ENCODE assay signal across 8 mouse cellular contexts in the genomic region with DNA sequence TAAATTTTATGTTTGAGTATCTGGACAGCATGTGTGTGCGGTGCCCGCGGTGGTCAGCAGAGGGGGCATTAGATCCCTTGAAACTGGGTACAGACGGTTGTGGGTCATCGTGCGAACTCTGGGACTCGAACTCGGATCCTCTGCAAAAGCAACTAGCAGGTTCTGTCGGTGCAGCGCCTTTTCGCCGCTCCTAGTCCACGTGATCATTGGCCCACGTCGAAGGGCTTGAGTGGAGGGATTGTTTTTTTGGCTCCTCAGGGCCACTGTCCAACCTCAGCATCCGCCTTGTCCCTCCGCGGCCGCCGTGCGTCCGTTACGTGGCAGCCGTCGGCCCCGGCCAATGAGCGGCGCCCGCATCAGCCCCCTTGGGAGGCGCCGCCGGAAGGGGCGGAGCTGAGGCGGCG. TPM values are rescaled to one million over a fixed set of nuclear protein-coding genes. Genes with fewer than 3 reads are reported as not detected.
DNase-seq lines count a peak whose midpoint lies in the region; ATAC-seq lines count a peak whose summit lies in the region.

A gene (plus strand): TSS at position 313 of the 404 bp plus-strand sequence.

- peak within 1 kb of the TSS; percentile 85 for H3K4me2 ChIP-seq in forebrain, embryonic 14.5 days (ENCODE audit: low read length)
- H3K4me2 ChIP-seq in neural tube, embryonic 15.5 days, result peak within 1 kb of the TSS; percentile 83

- peaks cover 12% of the 10 kb centered on the region for H3K4me1 ChIP-seq in forebrain, embryonic 14.5 days (ENCODE audit: control insufficient read depth, insufficient read depth, low read length)
- peaks cover 28% of the 10 kb centered on the region for H3K4me1 ChIP-seq in neural tube, embryonic 15.5 days

- WGBS in forebrain, embryonic 14.5 days, result under 1% methylated on average over 34 of the region's 35 CpGs
- WGBS in neural tube, embryonic 15.5 days, result under 1% methylated on average over 30 of the region's 35 CpGs

- H3K9ac ChIP-seq in forebrain, embryonic 14.5 days (ENCODE audit: low read length), result peak within 1 kb of the TSS; percentile 80
- peak within 1 kb of the TSS; percentile 72 for H3K9ac ChIP-seq in neural tube, embryonic 15.5 days (replicated peaks)

- DNase-seq in ES-CJ7 (ENCODE audit: low read depth, low spot score), result peak; percentile 97
- peak; percentile 97 for DNase-seq in cerebellum, adult 11 months
- peak; percentile 99 for DNase-seq in forebrain, embryonic 14.5 days (ENCODE audit: low spot score)
- DNase-seq in heart, postnatal 14 days, result peak; percentile 96 to 97
- DNase-seq in layer of hippocampus, adult 11-12 months (ENCODE audit: low spot score), result peak; percentile 97
- peak; percentile 96 to 97 for DNase-seq in lung, adult 18-20 months
- peak; percentile 96 for DNase-seq in testis, postnatal 14 days (ENCODE audit: low spot score)

- peak within 1 kb of the TSS; percentile 90 for H3K4me3 ChIP-seq in forebrain, embryonic 14.5 days (ENCODE audit: low read depth, low read length)
- peak within 1 kb of the TSS; percentile 93 for H3K4me3 ChIP-seq in neural tube, embryonic 15.5 days (replicated peaks)

- peak within 1 kb of the TSS; percentile 57; the same call in 1 of the 2 replicates for H3K27ac ChIP-seq in forebrain, embryonic 14.5 days (ENCODE audit: low read depth, low read length)
- H3K27ac ChIP-seq in neural tube, embryonic 15.5 days (replicated peaks), result peak within 1 kb of the TSS; percentile 83

- no peaks in the 10 kb centered on the region for H3K27me3 ChIP-seq in forebrain, embryonic 14.5 days (replicated peaks; ENCODE audit: control insufficient read depth, insufficient read depth, low read length)
- no peaks in the 10 kb centered on the region for H3K27me3 ChIP-seq in neural tube, embryonic 15.5 days (replicated peaks)

- peak; percentile 98 for ATAC-seq in forebrain, embryonic 14.5 days
- ATAC-seq in neural tube, embryonic 15.5 days (ENCODE audit: low FRiP score), result peak; percentile 96

- H3K9me3 ChIP-seq in forebrain, embryonic 14.5 days (replicated peaks; ENCODE audit: control insufficient read depth, low read length), result no peaks in the 10 kb centered on the region
- H3K9me3 ChIP-seq in neural tube, embryonic 15.5 days (replicated peaks), result no peaks in the 10 kb centered on the region

- peaks cover 32% of the 10 kb centered on the region for H3K36me3 ChIP-seq in forebrain, embryonic 14.5 days (ENCODE audit: control insufficient read depth, insufficient read depth, low read length)
- peaks cover 22% of the 10 kb centered on the region for H3K36me3 ChIP-seq in neural tube, embryonic 15.5 days

- intact Hi-C loops in heart, postnatal 14 days (cut with DNase I), result loop anchor here (2.0 kb wide), 1 partner anchor 62 kb away; a partner anchor contains a TSS

RNA-seq across cellular contexts. Expression of the gene that starts here (rescaled TPM):
- 416 and 423 TPM in 2 replicates for polyA plus RNA-seq in forebrain, embryonic 14.5 days (2014; fragmentation: Nextera tagmentation; extraction: Ambion mirVana)
- 100 to 1,000 TPM; 170 to 175 TPM for total RNA-seq in heart, postnatal 14 days (2021)
- polyA plus RNA-seq in neural tube, embryonic 15.5 days (2015; fragmentation: Nextera tagmentation; extraction: Ambion mirVana), result 336 and 384 TPM in 2 replicates

Comparison
In these comparisons a context has a peak if more than half of its experiments do, and no peak if none do; other contexts are left out.
1. Peak in every context shown above with its lines: DNase-seq, ATAC-seq, H3K4me3 ChIP-seq and H3K27ac ChIP-seq.